Mouse (Mus musculus): ENCODE measurements around the gene Gm45785.

GRCm38 (mm10) chr7:140905642-140906081 lies 49.5 kb upstream of the Gm45785 start:
- TF ChIP-seq MYOG (IDR thresholded peaks at IDR 0.05; ENCODE audit: control insufficient read depth, extremely low read depth, insufficient read length) (no peak), CTCF (IDR thresholded peaks at IDR 0.05; ENCODE audit: control insufficient read depth, insufficient read depth, insufficient read length) (no peak), MAX (IDR thresholded peaks at IDR 0.05) (no peak), USF1 (IDR thresholded peaks at IDR 0.05; ENCODE audit: low read depth) (no peak), MYOD1 (IDR thresholded peaks at IDR 0.05; ENCODE audit: control insufficient read depth, insufficient read length, low read depth) (no peak), CEBPB (IDR thresholded peaks at IDR 0.05; ENCODE audit: low read depth) (no peak)
